Mouse (Mus musculus) adrenal gland, adult (tissue): ENCODE measurements at regions not wholly inside any gene's neighbourhood (a gene's known extent, or its start where the extent isn't known, plus 50 kb on each side); places are given as distances from the start of the nearest gene placed in this dataset.

Source experiments
- DNase-seq, 2 experiments: peaks; one replicate each; pipeline ENCODE4 v3.0.0; 2022 to 2023; ENCODE audit warnings: low spot score in 1 of 2; ENCODE audit not compliant: inconsistent age in 2 of 2

DNA sequence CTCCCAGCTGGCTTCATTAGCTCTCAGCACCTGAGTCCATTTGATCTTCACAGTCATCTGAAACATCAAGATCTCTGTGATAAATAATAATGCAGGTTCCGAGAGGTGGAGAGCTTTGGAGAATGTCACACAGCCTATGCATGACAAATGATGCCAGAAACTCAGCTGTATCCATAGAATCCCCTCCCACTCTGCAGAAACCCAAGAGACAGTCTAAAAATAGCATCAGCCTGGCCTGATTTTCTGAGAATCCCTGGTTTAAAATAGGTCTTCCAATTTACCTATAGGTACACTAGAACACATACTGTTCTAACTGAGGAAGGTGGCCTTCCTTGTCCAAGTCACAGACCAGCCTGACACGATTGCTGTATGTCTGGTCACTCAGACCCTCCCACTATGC, 184.0 kb upstream of the B3gat1 start:
- no peak for DNase-seq

DNA sequence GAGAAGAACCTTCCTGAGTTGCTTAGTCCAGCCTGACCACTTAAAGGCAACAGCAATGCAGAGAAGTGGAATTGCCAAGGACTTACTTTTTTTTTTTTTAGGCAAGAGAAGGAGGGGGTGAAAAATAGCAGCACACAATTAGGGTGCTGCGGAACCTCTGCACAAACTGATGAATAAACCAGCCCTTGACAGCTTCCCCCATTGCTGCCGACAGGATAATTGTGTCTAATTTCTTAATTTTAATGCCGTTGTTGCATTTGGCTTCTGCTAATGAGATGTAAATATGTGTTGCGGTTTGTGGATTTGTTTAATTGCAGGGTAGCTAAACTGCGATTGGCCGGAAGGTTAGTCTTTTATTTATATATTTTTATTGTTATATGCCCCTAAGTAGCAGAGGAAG, 157.5 kb upstream of the B3gat1 start:
- no peak for DNase-seq

DNA sequence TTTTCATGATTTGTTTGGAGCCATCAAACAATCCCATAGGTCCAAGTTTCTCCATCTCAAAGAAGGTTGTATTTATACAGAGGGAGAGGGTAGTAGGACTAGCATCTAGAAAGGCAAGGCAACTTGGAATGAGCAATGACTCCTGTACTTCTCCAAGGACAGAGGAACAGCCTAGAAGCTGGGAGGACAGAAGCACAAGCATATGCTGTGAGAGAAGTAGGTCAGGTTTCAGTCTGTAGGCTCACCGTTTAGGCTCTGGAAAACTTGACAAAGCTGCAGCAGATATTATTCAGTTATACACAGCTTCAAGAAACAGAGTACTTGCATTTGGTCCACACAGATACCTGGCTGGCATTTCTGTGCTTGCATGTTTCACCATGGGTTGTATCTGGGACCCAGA, 131.5 kb upstream of the B3gat1 start:
- DNase-seq: no peak

DNA sequence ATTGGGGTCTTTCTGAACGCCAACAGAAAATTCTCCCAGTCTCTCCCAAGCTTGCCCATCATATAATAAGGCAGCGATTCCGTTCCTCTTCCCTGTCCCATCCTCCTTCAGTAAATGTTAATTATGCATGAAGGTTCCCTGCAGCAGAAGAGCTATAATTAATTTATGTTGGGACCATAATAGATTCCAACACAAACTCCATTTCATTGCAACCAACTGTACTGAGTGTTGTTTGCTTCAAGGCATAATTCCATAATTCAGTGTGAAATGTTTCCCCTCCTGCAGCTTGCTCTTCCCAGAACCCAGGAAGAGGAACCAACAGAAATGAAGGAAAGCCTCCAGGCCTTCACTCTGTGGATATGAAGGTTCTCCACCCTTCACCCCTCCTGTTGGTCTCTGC, 129.0 kb upstream of the B3gat1 start:
- no peak for DNase-seq

DNA sequence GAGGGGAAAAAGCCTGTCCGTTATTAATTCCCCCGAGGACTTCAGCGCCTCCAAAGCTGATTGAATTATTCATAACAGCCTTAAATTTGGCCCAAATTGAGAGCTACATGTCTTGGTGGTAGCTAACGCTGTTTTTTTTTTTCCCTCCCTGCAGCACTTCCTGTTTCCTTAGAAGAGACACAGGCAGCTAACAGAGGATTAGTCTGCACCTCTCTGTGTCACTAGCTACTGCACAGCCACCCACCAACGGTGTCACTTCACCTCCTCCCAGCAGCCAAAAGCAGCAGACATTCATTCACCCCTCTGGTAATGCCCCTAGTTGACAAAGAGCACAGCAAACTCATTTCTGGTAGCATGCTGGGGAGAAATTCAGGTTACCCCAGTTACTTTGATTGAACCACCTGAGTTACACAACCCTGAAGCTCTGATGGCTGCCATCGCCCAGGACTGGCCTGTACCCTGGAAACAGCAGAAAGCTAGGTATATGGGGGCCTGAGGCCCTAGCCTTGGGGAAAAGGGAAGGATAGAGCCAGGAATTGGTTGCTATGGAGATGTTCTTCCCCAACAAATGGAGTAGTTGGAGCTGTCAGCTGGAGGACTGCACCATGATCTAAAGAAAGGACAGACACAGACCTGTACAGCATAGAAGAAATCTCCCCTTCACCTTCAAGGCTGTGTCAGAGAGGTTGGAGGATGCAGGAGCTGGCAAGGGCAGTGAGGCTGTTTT, 121.7 kb upstream of the B3gat1 start:
- no peak for DNase-seq

GRCm38 (mm10) chr9:26622840-26623448, 110.6 kb upstream of the B3gat1 start:
- DNase-seq: no peak

GRCm38 (mm10) chr9:26625171-26625937, 108.2 kb upstream of the B3gat1 start:
- DNase-seq: no peak

DNA sequence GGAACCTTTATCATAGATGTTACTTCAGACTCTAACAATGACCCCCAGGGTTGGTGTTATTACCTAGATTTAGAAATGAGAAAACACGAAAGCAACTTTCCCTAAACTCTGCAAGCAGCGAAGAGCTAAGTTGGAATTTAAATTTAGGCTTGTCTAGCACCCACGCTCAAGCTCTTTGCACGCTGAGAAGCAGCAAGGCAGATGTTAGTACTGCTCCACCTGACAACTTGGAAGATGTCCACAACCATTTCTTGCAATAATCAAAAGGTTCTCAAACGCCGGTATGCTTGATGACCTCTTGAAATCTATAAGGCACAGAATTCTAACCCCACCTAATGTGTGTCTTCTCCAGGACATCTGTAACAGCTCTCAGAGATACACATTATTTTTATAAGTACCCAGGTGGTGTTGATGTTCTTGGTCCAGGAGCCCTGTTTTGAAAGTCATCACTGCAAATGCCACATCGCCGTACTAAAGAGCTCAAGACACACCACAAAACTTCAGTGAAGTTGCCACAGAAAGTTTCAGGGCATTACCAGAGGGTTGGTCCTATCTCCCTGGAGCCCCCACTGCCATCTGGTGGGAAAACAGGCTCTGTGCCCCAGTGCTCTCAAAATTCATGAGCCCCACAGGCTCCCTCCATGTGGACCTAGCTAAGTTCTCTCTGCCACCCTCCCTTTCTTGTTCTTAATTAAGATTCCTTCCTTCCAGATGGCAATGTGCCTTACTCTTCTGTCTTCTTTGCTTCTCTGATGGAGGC, 100.5 kb upstream of the B3gat1 start:
- DNase-seq: no peak

GRCm38 (mm10) chr9:26635211-26635610, 98.3 kb upstream of the B3gat1 start:
- DNase-seq: no peak

- no peak for DNase-seq
Measured at GRCm38 (mm10) chr9:26638586-26638985, 94.9 kb upstream of the B3gat1 start.

GRCm38 (mm10) chr9:26642302-26642701, 91.2 kb upstream of the B3gat1 start:
- no peak for DNase-seq

DNA sequence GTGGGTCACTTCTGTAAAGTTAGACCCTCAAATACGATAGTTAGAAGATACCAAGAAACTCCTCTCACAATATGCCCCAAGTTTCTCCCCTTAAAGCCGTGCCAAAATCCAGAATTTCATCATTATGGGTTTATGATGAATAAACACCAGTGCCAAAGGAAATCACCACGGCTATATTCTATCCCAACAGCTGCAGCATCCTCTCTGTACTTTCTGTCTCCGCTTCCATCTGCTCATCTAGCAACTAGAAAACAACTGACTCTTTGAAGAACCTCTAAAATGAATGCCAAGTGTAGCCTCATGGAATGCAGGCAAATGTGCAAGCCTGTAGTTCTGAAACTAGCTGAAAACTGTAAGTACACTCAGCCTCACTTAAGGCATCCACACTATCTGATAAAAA, 90.7 kb upstream of the B3gat1 start:
- DNase-seq: no peak

DNA sequence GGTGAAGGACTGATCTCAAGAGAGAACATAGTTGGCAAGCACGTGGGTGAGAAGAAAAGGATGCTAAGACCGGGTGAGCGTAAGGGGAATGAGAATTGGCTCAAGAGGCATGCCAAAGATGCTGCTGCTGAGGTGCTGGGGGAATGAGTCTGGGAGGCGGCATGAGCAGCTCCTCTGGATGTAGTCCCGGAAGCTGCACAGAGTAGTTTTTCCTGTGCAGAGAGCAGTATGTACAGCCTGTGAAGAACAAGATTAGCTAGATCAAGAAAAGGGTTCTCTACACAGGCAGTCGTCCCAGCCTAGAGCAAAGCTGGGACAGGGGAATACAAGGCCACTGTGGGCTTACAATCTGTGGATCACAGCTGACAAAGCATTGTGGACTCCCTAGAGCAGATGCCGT, 84.0 kb upstream of the B3gat1 start:
- no peak for DNase-seq

- DNase-seq: no peak
Measured at GRCm38 (mm10) chr9:26652920-26653319, 80.6 kb upstream of the B3gat1 start.

- no peak for DNase-seq
Measured at GRCm38 (mm10) chr9:26659366-26659765, 74.2 kb upstream of the B3gat1 start.

DNA sequence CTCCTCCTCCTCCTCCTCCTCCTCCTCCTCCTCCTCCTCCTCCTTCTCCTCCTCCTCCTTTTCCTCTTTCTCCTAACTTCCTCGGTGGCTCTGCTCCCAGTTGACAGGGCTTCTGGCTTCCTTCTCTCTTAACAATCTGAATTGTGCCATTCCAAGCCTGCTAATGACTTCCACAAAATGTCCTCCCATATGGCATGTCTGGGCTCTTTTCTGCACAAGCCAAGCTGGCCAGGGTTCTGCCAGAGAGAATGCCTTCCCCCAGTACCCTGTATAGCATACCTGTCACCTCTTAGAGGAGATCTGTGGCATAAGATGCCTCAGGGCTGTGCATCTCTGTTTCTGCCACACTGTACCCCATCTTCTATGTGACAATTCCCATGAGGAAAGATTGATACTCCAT, 70.0 kb upstream of the B3gat1 start:
- DNase-seq: no peak

DNA sequence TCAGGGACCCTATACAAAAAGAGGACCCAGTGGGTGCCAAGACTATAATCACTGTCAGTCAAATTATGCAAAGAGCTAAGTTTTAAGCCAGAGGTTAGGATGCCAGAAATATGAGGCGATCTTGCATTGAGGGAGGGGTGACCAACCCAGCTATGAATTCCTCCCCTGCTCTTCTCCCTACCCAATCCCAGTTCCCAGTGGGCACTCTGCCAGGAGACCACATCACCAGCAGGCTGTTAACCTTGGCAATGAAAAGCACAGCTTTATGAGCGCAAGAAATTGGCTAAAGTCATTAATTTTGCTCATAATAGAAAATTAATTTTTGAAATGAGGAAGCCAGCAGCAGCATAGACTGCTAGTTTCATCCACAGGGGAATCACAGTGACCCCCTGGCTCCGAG, 65.7 kb upstream of the B3gat1 start:
- DNase-seq: peak in 1 of 2 experiments; percentile 22

GRCm38 (mm10) chr9:26674059-26674757, 59.3 kb upstream of the B3gat1 start:
- DNase-seq: no peak

- DNase-seq: no peak
Measured at GRCm38 (mm10) chr9:26678288-26678687, 55.2 kb upstream of the B3gat1 start.

DNA sequence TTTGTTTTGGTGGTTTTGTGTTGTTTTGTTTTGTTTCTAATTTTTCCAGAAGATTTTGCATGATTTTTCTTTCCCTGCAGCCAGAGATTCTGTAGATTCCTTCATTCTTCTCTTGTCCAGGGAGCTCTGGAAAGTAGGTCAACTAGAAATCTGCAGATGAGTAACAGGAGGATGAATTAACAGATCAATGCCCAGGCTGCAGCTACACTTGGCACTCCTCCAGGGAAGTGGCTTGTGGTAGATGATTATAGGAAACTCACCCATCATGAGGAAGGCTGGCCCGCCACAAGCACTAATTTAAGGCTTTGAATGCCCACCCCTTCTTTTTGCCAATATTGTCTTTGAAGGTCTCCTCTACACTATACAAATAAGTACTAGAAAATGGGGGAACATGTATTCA, 52.0 kb upstream of the B3gat1 start:
- peak in 1 of 2 experiments; percentile 41 for DNase-seq
